Mouse (Mus musculus) cortical plate, adult 2 months (tissue): ENCODE measurements around the gene Kdm6a.

Source experiments
- CTCF ChIP-seq: fragments of 200-500 bp; IDR thresholded peaks from 2 replicates; pipeline ENCODE4 v1.5.1; 2011; ENCODE audit warnings: mild to moderate bottlenecking, control low read depth, low read length; ENCODE audit not compliant: insufficient read depth; ENCODE audit errors: extremely low read depth
- POLR2A ChIP-seq: fragments of 200-500 bp; IDR thresholded peaks from 2 replicates; pipeline ENCODE4 v1.6.1; 2011; ENCODE audit warnings: mild to moderate bottlenecking, low read length, control low read depth; ENCODE audit not compliant: insufficient read depth; ENCODE audit errors: extremely low read depth

DNA sequence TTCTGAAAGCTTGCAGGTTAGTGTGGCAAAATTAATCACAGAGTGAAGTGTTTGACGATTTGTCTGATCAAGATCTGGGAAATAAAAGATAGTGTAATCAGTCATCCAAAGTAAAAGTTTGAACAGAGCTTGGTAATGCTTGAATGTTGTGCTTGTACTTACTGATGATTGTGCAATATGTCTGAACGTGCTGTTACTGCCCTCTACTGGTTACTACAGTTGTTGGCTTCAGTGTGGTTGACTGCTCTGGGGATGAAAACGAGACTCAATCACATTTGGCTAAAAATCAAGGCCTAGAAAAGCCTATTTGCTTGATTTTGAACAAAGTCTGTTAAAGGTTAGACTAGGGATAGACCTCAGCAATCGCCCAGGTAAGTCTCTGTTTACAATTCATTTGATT is 92.4 kb downstream of the Kdm6a start:
- TF ChIP-seq POLR2A (no peak), CTCF (peak; percentile 54; the same call in 1 of the 2 replicates)
